Mouse (Mus musculus): ENCODE data around the gene Rab26.

- TF ChIP-seq POLR2A (IDR thresholded peaks at IDR 0.05; ENCODE audit: low read depth, low read length) (no peak), ZNF384 (IDR thresholded peaks at IDR 0.05; ENCODE audit: low read depth, low read length) (no peak), E2F4 (IDR thresholded peaks at IDR 0.05; ENCODE audit: insufficient replicate concordance, low read depth, low read length) (no peak), RCOR1 (conservative IDR thresholded peaks at IDR 0.05; ENCODE audit: low read depth, low read length) (no peak), CTCF (conservative IDR thresholded peaks at IDR 0.05 in 1 of 2, IDR thresholded peaks at IDR 0.05 in 1 of 2; ENCODE audit: low read depth in 2 of 2, low read length in 2 of 2) (no peak), KAT2A (IDR thresholded peaks at IDR 0.05; ENCODE audit: insufficient replicate concordance, low read length) (no peak), CHD2 (IDR thresholded peaks at IDR 0.05; ENCODE audit: low read length) (no peak), MEF2A (IDR thresholded peaks at IDR 0.05; ENCODE audit: borderline replicate concordance, low read depth, low read length) (no peak), HCFC1 (IDR thresholded peaks at IDR 0.05; ENCODE audit: low read depth, low read length) (no peak), MXI1 (IDR thresholded peaks at IDR 0.05; ENCODE audit: low read depth, low read length) (no peak), MAFK (IDR thresholded peaks at IDR 0.05; ENCODE audit: insufficient replicate concordance, low read length) (no peak), CHD1 (IDR thresholded peaks at IDR 0.05; ENCODE audit: low read depth, low read length) (no peak), ZC3H11A (IDR thresholded peaks at IDR 0.05; ENCODE audit: low read depth, low read length) (no peak)
These were observed 664 bp downstream of the Rab26 start for GRCm38 (mm10) chr17:24533099-24533992.
